Mouse (Mus musculus) erythroblast, embryonic 14.5 days (primary cell): ENCODE measurements around the gene Ccnk. TPM values are rescaled to one million over a fixed set of nuclear protein-coding genes. Genes with fewer than 3 reads are reported as not detected.

Experiments used
- H3K27me3 ChIP-seq: 2 replicates; pipeline ENCODE4 v1.6.1; 2012; ENCODE audit warnings: inconsistent platforms; ENCODE audit not compliant: control insufficient read depth
- H3K36me3 ChIP-seq: 2 replicates; pipeline ENCODE4 v1.6.1; 2012; ENCODE audit warnings: mild to moderate bottlenecking, inconsistent platforms; ENCODE audit not compliant: control insufficient read depth
- H3K4me1 ChIP-seq: 2 replicates; pipeline ENCODE4 v1.6.1; 2012; ENCODE audit warnings: inconsistent platforms; ENCODE audit not compliant: control insufficient read depth
- H3K4me3 ChIP-seq: replicated peaks from 2 replicates; pipeline ENCODE3; 2012; ENCODE audit warnings: moderate library complexity, mild to moderate bottlenecking, inconsistent platforms
- H3K9me3 ChIP-seq: 2 replicates; pipeline ENCODE4 v1.6.1; 2012; ENCODE audit warnings: low read length, inconsistent platforms, mixed read lengths; ENCODE audit not compliant: control insufficient read depth
- GATA1 ChIP-seq: IDR thresholded peaks from 2 replicates; pipeline ENCODE4 v1.6.1; 2012; ENCODE audit warnings: low read length, inconsistent platforms, mixed read lengths
- TAL1 ChIP-seq: IDR thresholded peaks from 3 replicates; pipeline ENCODE4 v1.6.1; 2012; ENCODE audit warnings: low read length, inconsistent platforms, mixed read lengths
- polyA plus RNA-seq: library from polyadenylated mRNA; stranded (reverse); fragments of >175 nt; gene quantifications from 2 replicates; pipeline ENCODE4 v1.2.3, GENCODE M21; 2012

The Ccnk gene
- polyA plus RNA-seq, 1 experiment: 11.6 TPM

DNA sequence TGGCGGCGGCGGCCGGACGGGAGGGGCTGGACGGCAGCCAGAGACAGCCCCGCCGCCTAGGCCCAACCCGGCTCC, 296 bp upstream of the Ccnk start, which contains the start of gene Setd3:
Gene Setd3, minus strand, starts transcription at position 69 of the 75 bp plus-strand sequence.
- H3K27me3 ChIP-seq: no peaks in the 10 kb centered on the region
- H3K4me1 ChIP-seq: peaks cover 52% of the 10 kb centered on the region
- H3K4me3 ChIP-seq: peak within 1 kb of the TSS; percentile 82
- H3K9me3 ChIP-seq: no peaks in the 10 kb centered on the region
- TF ChIP-seq TAL1 (no peak), GATA1 (no peak)
- peaks cover 50% of the 10 kb centered on the region for H3K36me3 ChIP-seq

DNA sequence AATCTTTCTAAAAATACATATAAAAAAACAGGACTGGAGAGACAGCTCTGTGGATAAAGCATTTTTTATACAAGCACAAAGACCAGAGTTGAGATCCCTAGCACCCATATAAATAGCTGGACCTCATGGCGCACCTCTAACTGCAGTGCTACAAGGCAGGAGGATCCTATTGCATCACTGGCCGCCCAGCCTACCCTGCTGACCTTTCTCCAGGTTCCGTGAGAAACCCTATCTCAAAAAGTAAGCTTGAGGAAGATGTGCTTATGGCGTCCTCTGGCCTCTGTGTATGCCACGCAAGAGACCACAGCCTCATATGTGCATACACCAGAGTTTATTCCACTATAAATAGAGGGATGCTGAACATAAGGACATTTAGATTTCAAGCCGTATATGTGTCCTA, 2.3 kb downstream of the Ccnk start:
- Histone ChIP-seq H3K4me1 (peaks cover 37% of the 10 kb centered on the region), H3K4me3 (no peak overlapping the region), H3K36me3 (peaks cover 66% of the 10 kb centered on the region), H3K9me3 (no peaks in the 10 kb centered on the region), H3K27me3 (no peaks in the 10 kb centered on the region)
- no peak for TF ChIP-seq TAL1
- TF ChIP-seq GATA1: no peak

DNA sequence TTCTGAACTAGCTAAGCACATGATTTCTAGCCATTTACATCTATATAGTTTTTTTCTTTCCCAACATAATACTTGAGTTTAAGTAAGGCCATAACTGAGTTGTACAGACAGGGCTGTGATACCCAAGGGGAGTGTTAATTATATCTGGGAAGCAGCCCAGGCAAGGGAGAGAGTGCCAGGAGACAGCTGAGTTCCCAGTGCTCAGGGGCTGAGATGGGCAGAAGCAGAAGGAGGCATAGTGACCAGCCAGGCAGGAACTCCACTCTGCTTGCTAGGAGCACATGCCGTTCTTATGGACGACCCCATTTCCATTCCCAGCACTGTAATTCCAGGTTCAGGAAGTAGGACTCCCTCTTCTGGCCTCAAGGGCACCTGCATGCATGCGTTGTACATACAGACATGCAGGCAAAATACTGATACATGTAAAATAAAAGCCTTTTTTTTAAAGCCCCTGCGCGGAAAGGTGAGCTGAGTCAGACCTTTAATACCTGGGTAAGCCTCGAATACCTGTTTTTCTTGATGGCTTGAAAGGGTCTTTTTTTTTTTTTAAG, 8.2 kb downstream of the Ccnk start:
- peaks cover 93% of the 10 kb centered on the region for H3K36me3 ChIP-seq
- no peaks in the 10 kb centered on the region for H3K27me3 ChIP-seq
- no peak overlapping the region for H3K4me3 ChIP-seq
- H3K4me1 ChIP-seq: no peaks in the 10 kb centered on the region
- H3K9me3 ChIP-seq: no peaks in the 10 kb centered on the region
- TF ChIP-seq GATA1 (no peak), TAL1 (no peak)

DNA sequence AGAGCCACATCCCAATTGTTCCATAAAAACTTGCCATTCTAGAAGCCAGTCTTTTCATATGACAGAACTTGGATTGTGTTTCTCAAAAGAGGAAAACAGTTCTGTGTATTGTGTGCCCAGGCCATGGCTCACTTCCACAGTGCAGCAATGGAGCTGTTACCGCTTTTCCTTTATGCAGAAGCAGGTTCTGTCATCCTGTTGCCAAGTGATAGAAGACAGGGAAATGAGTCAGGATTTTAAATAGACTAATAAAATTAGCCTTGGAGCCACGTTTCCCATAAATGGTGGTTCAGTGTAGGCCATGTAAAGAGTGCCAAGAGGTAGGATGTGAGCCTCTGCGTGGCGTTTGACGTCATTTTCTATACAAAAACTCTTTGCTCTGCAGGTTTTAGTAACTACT, 14.5 kb downstream of the Ccnk start:
- Histone ChIP-seq H3K36me3 (peaks cover 98% of the 10 kb centered on the region), H3K9me3 (no peaks in the 10 kb centered on the region), H3K4me1 (no peaks in the 10 kb centered on the region), H3K4me3 (no peak overlapping the region), H3K27me3 (no peaks in the 10 kb centered on the region)
- TF ChIP-seq TAL1: no peak
- TF ChIP-seq GATA1: no peak

DNA sequence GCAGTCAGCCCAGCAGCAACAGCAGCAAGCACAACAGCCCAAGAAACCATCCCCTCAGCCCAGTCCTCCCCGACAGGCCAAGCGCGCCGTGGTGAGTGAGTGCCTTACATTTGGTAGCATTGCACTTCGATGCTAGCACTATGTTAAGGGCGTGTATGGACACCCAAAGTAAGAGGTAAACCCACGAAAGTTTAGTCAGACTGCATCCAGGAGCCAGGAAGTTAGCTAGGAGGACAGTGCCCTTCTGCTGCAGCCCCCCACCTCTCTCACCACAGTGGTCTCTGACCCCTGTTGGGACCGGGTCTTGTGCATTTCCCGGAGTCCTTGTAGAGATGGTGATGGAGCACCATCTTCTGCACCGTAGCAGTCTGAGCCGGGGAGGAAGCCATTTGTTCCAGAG, 16.4 kb downstream of the Ccnk start:
- H3K4me1 ChIP-seq: no peaks in the 10 kb centered on the region
- H3K36me3 ChIP-seq: peaks cover 99% of the 10 kb centered on the region
- TF ChIP-seq GATA1 (no peak), TAL1 (no peak)
- no peak overlapping the region for H3K4me3 ChIP-seq
- H3K27me3 ChIP-seq: no peaks in the 10 kb centered on the region
- no peaks in the 10 kb centered on the region for H3K9me3 ChIP-seq

DNA sequence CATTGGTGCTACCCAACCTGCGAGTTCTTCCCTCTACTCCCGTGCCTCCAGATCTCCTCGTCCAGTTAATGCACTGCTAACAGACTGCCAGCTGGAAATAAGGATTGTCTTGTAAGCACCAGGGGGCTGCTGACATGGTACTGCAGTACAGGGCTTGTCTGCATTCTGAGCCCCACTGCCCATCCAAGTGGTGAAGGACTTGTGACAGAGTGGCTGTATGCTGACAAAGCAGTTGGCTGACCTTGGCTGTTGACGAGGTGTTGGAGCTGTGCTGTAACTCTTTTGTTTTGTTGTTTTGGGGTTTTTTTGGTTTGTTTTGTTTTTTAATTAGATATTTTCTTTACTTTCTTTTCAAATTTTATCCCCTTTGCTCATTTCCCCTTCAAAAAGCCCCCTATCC, 19.1 kb downstream of the Ccnk start:
- peaks cover 99% of the 10 kb centered on the region for H3K36me3 ChIP-seq
- TF ChIP-seq GATA1: no peak
- no peak for TF ChIP-seq TAL1
- no peaks in the 10 kb centered on the region for H3K9me3 ChIP-seq
- H3K4me3 ChIP-seq: no peak overlapping the region
- H3K4me1 ChIP-seq: no peaks in the 10 kb centered on the region
- H3K27me3 ChIP-seq: no peaks in the 10 kb centered on the region

DNA sequence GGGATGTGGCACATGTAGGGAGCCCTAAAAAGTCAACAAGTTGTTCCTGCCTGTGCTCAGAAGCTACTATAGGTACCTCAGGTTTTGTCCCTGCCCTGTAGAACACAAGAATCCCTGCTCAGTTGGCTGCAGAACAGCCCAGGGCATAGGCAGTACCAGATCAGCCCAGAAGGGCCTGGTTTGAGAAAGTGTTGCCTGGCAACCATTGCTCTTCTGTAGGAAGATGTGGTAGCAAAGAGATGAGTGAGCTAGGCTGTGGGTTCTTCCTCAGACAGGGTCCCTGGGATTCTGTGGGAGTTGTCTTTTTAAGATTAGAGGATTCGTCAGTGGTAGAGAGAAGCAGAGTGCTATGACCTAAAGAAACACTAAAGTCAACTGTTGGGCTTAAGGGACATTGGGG, 20.7 kb downstream of the Ccnk start:
- peaks cover 93% of the 10 kb centered on the region for H3K36me3 ChIP-seq

DNA sequence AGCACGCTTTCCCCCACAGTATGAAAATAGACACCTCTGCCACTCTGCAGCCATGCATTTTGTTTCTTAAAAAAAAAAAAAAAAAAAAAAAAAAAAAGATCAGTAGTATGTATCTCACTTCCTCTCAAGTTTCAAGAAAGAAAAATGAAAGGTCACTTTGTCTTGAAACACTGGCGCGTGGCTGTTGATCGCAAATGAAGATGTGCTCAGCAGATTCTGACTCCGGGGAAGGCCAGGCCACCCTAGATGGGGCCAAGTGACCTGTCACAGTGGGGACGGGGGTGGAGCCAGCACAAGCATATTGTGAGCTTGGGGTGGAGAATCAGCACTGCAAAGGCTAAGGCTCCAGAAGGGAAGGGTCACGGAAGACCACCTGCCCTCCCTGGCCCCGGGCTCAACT, 24.5 kb downstream of the Ccnk start:
- no peak overlapping the region for H3K4me3 ChIP-seq
- H3K36me3 ChIP-seq: peaks cover 65% of the 10 kb centered on the region
- H3K27me3 ChIP-seq: no peaks in the 10 kb centered on the region
- no peaks in the 10 kb centered on the region for H3K4me1 ChIP-seq
- no peaks in the 10 kb centered on the region for H3K9me3 ChIP-seq
- TF ChIP-seq TAL1 (no peak), GATA1 (no peak)

More for the DNA sequence above, 20.7 kb downstream of the Ccnk start:
- no peaks in the 10 kb centered on the region for H3K4me1 ChIP-seq
- no peaks in the 10 kb centered on the region for H3K27me3 ChIP-seq
- TF ChIP-seq TAL1 (no peak), GATA1 (no peak)
- no peaks in the 10 kb centered on the region for H3K9me3 ChIP-seq
- no peak overlapping the region for H3K4me3 ChIP-seq

DNA sequence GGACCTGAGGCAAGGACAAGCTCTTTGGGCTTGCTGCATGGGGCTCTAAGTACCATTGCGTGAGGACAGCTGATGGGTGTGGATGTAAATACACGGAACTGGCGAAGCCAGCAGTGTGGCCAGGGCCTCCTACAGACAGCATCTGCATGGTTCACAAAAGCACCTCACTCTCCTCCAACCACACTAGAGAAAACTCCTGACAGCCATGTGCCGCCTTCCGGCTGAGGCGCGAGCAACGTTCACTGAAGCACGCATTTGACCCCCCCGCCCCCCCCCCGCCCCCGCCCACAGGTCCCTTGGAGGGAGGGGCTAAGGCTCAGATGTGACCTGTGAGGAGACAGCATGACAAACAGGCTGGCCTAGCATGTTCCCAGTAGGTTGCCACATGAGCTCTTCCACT, 25.6 kb downstream of the Ccnk start:
- H3K4me1 ChIP-seq: no peaks in the 10 kb centered on the region

DNA sequence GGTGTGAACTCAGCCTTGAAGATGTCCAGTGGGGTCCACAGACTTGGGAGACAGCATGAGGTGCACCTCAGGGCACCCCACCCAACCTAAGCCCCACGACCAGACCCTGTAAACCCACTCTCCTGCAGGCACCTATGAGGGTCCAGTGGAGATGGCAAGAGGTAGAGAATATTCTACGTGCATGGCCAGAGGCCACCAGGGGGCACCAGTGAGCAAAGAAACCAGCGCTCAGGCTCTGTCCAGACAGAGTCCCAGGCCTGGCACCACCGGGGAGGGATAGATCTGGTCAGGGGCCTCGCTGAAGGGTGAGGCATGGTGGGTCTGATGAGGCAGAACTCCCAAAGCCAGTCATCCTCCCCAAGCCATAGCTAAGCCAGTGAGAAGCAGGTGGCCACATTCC, 27.3 kb downstream of the Ccnk start:
- H3K4me3 ChIP-seq: no peak overlapping the region
- peaks cover 38% of the 10 kb centered on the region for H3K36me3 ChIP-seq
- H3K9me3 ChIP-seq: no peaks in the 10 kb centered on the region
- no peaks in the 10 kb centered on the region for H3K27me3 ChIP-seq
- TF ChIP-seq TAL1: no peak
- no peak for TF ChIP-seq GATA1
- H3K4me1 ChIP-seq: no peaks in the 10 kb centered on the region

More for the DNA sequence above, 25.6 kb downstream of the Ccnk start:
- no peak for TF ChIP-seq GATA1
- no peak for TF ChIP-seq TAL1
- no peak overlapping the region for H3K4me3 ChIP-seq
- H3K9me3 ChIP-seq: no peaks in the 10 kb centered on the region
- no peaks in the 10 kb centered on the region for H3K27me3 ChIP-seq
- H3K36me3 ChIP-seq: peaks cover 54% of the 10 kb centered on the region
